Mouse (Mus musculus): ENCODE data around the gene Rarres1. TPM values are rescaled to one million over a fixed set of nuclear protein-coding genes. Genes with fewer than 3 reads are reported as not detected.

Rarres1 gene
- polyA plus RNA-seq (2017; shearing (Covaris generic)), result 0.35 TPM

GRCm38 (mm10) chr3:67515274-67515801 lies at the start of gene Rarres1:
Gene Rarres1 (minus strand): TSS chr3:67515523.

GRCm38 (mm10) chr3:67463450-67464372 lies 51.6 kb downstream of the Rarres1 start, which contains the start of gene Lxn:
Gene Lxn (minus strand): TSS chr3:67463926.

GRCm38 (mm10) chr3:67429999-67430380 lies 85.3 kb downstream of the Rarres1 start, which contains the start of gene Gfm1:
Gene Gfm1 (plus strand): TSS chr3:67430096.

Other genes starting within 250 kb of the Rarres1 start
- 0.50 TPM for gene Mlf1, start 141.4 kb downstream of the Rarres1 start, polyA plus RNA-seq (2017; shearing (Covaris generic))
- not detected for gene Gm17402, start 140.4 kb downstream of the Rarres1 start, polyA plus RNA-seq (2017; shearing (Covaris generic))
- gene Gfm1, start 85.4 kb downstream of the Rarres1 start, polyA plus RNA-seq (2017; shearing (Covaris generic)), result 55.7 TPM
- 52.9 TPM for gene Lxn, start 51.6 kb downstream of the Rarres1 start, polyA plus RNA-seq (2017; shearing (Covaris generic))
- 37.9 TPM for gene Mfsd1, start 67.2 kb upstream of the Rarres1 start, polyA plus RNA-seq (2017; shearing (Covaris generic))